Mouse (Mus musculus): ENCODE measurements at regions not wholly inside any gene's neighbourhood (a gene's known extent, or its start where the extent isn't known, plus 50 kb on each side); places are given as distances from the start of the nearest gene placed in this dataset.

DNA sequence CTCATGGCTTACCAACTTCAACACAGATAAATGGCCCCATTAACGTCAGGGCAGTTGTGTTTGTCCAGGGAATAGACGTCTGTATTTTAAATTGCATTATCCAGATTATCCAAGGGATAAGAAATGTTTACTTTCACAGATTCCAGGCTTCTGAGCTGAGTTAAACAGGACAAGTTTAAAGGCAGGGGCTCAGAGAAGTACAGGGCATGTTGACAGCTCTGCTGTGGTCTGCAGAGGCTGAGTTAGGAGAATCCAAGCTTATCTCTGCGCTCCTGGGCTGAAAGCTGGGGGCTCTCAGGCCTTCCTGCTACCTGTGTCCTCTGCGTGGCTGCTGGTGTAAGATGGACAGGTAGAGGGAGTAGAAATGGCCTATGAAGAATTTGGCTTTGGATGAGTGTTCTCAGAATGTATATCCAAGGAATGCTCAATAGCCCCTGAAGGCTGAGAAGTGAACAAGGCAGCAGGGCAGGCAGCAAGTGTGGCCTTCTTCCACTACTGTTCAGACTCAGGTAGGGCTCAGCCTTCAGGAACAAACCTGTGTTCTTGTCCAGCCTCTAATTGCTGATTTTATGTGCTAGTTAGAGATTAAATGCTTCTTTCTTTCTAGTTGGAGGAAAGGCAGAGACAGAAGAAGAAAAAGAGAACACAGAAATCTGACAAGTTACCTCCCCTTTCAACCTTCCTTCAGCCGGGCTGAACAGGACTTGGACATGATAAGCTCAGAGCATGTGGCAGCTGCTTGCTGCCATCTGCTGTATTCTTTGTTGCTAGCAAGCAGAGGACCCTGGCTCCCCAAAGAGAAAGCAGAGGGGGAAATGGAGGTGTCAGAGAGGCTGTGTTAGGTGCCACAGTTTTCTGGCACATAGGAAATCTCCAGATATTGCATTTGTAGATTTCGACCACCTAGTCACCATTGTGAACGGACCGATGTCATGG, 77.9 kb upstream of the Grem2 start:
- Histone ChIP-seq H3K9ac (replicated peaks; ENCODE audit: low read length) (no peak overlapping the region), H3K27me3 (ENCODE audit: insufficient read depth, low read length) (no peaks in the 10 kb centered on the region), H3K27ac (ENCODE audit: low read length) (no peak overlapping the region), H3K4me2 (replicated peaks; ENCODE audit: low read depth, low read length) (no peak overlapping the region), H3K36me3 (ENCODE audit: insufficient read depth, low read length) (no peaks in the 10 kb centered on the region), H3K9me3 (ENCODE audit: low read length) (no peaks in the 10 kb centered on the region), H3K4me3 (ENCODE audit: low read length) (no peak overlapping the region), H3K4me1 (ENCODE audit: insufficient read depth, low read length) (no peaks in the 10 kb centered on the region)
- peak; percentile 69; the same call in 1 of the 2 replicates for ATAC-seq (ENCODE audit: low FRiP score, low TSS enrichment)
- WGBS, result 69% methylated on average over 8 of the region's 8 CpGs

GRCm38 (mm10) chr1:174992520-174992919, 70.9 kb upstream of the Grem2 start:
- no peak overlapping the region for H3K4me3 ChIP-seq (ENCODE audit: low read length)
- H3K27ac ChIP-seq (ENCODE audit: low read length), result no peak overlapping the region
- WGBS, result 75% methylated on average over 4 of the region's 4 CpGs
- no peaks in the 10 kb centered on the region for H3K9me3 ChIP-seq (ENCODE audit: low read length)
- no peaks in the 10 kb centered on the region for H3K36me3 ChIP-seq (ENCODE audit: insufficient read depth, low read length)
- no peaks in the 10 kb centered on the region for H3K27me3 ChIP-seq (ENCODE audit: insufficient read depth, low read length)
- ATAC-seq (ENCODE audit: low FRiP score, low TSS enrichment), result no peak
- H3K4me1 ChIP-seq (ENCODE audit: insufficient read depth, low read length), result no peaks in the 10 kb centered on the region
- no peak overlapping the region for H3K9ac ChIP-seq (replicated peaks; ENCODE audit: low read length)
- no peak overlapping the region for H3K4me2 ChIP-seq (replicated peaks; ENCODE audit: low read depth, low read length)

- H3K27ac ChIP-seq (ENCODE audit: low read length), result no peak overlapping the region
- no peaks in the 10 kb centered on the region for H3K4me1 ChIP-seq (ENCODE audit: insufficient read depth, low read length)
- H3K9me3 ChIP-seq (ENCODE audit: low read length), result no peaks in the 10 kb centered on the region
- no peak overlapping the region for H3K4me2 ChIP-seq (replicated peaks; ENCODE audit: low read depth, low read length)
- no peak for ATAC-seq (ENCODE audit: low FRiP score, low TSS enrichment)
- 71% methylated on average over 5 of the region's 5 CpGs for WGBS
- H3K27me3 ChIP-seq (ENCODE audit: insufficient read depth, low read length), result no peaks in the 10 kb centered on the region
- no peak overlapping the region for H3K9ac ChIP-seq (replicated peaks; ENCODE audit: low read length)
- H3K36me3 ChIP-seq (ENCODE audit: insufficient read depth, low read length), result no peaks in the 10 kb centered on the region
- no peak overlapping the region for H3K4me3 ChIP-seq (ENCODE audit: low read length)
Observed at GRCm38 (mm10) chr1:174988590-174988989, 67.0 kb upstream of the Grem2 start.

DNA sequence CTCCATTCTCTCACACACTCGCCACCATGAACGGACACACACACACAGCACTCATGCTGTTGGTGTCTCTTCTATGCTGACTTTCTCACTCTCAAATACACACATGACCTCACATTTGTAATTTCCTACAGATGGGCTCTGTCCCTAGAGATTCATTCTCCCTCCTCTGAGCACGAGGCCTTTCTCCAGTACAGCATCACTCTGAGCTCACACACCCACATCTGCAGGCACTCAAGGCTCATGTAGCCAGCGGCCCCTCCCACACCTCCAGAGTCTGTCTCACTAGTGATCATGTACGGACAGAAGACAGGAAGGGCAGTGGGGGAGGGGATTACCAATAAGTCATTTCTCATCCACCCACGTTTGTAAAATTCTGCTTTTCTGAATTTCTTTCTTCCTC, 50.3 kb upstream of the Grem2 start:
- H3K9ac ChIP-seq (replicated peaks; ENCODE audit: low read length), result no peak overlapping the region
- H3K4me3 ChIP-seq (ENCODE audit: low read length), result no peak overlapping the region
- peak; percentile 73; the same call in 1 of the 2 replicates for ATAC-seq (ENCODE audit: low FRiP score, low TSS enrichment)
- no peaks in the 10 kb centered on the region for H3K9me3 ChIP-seq (ENCODE audit: low read length)
- WGBS, result 44% methylated on average over 6 of the region's 6 CpGs
- no peaks in the 10 kb centered on the region for H3K27me3 ChIP-seq (ENCODE audit: insufficient read depth, low read length)
- H3K4me1 ChIP-seq (ENCODE audit: insufficient read depth, low read length), result no peaks in the 10 kb centered on the region
- no peak overlapping the region for H3K4me2 ChIP-seq (replicated peaks; ENCODE audit: low read depth, low read length)
- H3K27ac ChIP-seq (ENCODE audit: low read length), result no peak overlapping the region
- no peaks in the 10 kb centered on the region for H3K36me3 ChIP-seq (ENCODE audit: insufficient read depth, low read length)
